Mouse (Mus musculus) telencephalon, adult 2 months (tissue): ENCODE data around the gene Stoml2.
"Not testable (repeated sequence)": the region's sequence is repeated elsewhere in the genome, so short reads cannot be mapped to it uniquely, and the experiment has no call there.

Experiments
- DNase-seq: peaks from one replicate; pipeline ENCODE4 v3.0.0-alpha.2; 2011; ENCODE audit warnings: low read depth, low spot score

Stoml2 gene

DNA sequence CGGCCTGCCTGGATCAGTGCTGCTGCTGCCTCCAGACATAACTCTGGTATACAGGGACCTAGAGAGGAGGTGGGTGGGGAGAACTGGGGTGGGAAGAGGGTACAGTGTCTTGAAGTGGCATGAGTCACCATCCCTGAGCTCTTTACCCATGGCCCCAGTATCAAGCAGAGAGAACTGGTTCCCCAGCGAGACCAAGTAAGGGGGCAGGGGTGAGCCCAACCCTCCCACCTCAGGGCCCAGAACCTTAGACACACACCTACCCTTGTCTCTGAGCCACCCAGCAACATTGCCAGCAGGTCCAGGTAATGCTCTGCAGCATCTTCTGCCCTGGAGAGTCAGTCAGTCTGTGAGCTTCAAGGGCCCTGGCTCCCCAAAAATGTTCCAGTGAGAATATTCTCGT is 26.6 kb downstream of the Stoml2 start:
- DNase-seq = no peak

DNA sequence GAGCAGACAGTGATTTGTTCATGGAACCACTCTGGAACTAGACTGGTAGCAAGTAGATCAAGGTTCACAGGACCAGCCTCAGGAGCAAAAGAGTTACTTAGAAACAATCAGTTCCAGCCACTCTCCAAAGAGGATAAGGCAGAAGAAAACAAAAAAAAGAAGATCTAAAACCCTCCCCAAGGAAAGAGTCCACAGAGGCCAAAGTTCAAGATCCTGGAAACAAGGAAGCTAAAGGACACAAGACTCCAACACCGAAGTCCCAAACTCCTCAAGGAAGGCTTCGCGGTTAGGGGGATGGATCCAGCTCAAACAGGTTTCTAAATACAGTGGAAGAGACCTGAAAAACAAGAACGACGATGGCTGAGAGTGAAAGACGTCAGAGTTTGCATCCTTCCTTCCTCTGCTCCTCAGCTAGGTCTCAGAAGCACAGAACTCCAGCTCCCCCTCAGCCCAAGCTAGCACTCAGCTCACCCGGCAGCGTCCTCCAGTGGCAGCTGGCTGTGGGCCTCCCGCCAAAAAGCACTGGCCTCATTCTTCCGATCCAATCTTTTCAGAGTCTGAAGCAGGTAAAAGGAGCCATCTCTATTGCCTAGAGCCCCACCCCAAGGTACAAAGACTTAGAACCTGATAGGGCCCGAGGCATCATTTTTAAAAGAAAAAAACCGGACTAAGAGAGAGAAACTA is 28.6 kb downstream of the Stoml2 start:
- no peak for DNase-seq

DNA sequence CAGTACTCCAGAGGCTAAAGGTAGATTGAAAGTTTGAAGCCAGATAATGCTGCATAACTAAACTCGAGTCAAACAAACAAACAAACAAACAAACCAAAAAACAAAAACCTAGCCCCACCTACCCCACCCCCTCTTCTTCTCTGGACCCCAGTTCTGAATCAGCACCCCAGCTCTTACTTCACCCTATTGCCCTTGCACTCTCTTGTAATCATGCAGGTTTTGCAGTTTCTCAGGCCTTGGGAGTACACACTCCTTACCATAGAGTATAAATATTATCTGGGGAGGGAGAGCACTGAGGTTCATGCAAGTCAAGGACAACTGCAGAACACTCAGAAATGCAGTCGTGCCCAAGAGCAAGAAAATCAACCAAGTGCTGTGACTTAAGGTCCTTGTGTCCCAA is 30.2 kb downstream of the Stoml2 start:
- no peak for DNase-seq

DNA sequence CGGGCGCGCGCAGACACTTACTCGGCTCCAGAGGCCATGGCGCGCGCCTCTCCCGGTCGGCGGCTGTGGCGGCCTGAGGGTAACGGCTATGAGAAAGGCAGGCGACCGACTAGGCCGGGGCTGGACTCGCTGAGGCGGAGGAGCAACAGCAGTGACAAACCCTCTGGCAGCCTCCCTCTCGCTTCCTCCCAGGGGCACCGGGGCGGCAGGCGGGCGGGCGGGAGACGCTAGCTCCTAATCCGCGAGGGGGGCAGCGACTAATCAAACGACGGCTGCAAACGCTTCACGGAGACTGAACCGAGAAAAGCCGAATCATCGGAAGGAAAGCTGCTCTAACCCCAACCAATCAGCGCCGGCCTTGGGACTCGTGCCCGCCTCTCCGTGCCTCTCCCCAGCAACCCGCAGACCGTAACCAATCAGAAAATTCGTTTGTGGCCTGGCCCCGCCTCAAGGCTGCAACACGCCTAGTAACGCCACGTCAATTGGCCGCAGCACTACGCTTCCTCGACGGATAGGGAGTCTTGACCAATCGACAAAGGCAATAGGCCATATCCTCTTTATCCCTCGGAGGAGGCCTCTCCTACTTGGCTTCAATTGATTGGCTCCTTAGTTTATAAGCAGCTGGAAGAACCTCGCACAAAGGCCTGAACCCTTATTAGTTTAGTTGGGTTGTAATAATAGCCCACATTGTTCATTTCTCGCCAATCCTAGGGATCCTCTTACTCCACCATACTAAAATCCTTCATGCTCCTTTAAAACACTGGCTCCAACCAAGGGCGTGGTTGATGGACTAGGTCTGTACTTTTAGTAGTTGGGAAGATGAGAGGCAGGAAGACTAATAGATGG is 31.1 kb downstream of the Stoml2 start, which contains the start of gene Vcp:
TSS of gene Vcp (minus strand) at position 367 of the 846 bp plus-strand sequence.
- DNase-seq = peak; percentile 99

DNA sequence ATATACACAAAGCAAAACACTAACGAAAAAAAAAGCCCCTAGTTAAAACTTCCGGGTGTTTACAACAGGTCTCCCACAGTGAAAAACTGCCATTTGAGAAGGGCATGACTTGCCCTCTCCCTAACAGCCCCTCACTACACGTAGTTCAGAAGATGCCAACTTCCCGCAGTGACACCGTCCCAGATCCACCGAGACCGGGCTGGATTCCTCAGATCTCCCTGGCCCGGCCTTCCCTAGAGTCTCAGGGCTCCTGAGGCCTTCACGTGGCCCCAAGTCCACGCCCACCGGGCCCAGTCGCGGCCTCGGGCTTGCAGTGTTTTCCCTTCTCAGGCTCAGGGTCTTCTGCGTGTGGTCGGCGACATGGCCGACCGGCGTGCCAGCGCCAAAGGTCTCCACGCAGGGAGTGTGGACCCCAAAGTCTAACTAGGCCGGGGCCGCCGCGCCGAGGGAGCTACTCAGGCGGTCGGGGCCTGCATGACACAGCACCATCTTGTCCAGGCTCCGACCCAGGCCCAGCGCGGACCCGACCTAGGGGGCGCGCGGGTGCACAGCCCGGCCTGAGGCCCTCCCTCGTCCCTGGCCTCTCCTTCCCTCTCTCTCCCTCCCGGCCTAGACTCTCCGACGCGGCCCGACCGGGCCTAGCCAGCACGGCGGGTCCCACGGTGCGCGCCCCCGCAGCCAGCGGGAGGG is 31.9 kb downstream of the Stoml2 start:
- peak; percentile 50 for DNase-seq

DNA sequence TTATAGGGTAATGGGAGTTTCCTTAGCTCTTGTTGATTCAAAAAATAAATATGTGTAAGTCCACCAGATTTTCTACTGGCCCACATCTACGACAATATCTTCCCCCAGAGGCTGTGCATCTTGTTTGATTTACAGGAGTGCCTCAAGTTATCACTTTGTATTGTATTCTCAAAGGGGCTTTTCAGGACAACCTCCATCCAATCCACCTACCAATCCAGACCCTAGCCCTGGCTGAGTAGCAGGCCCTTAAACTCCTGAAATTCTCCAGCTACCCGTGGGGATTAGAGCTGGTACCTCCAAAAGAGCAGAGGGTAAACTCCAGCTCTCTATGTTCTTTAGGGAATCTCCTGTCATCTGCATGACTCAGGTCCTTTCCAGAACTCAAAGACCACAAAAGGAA is 33.5 kb downstream of the Stoml2 start:
- DNase-seq = no peak

DNA sequence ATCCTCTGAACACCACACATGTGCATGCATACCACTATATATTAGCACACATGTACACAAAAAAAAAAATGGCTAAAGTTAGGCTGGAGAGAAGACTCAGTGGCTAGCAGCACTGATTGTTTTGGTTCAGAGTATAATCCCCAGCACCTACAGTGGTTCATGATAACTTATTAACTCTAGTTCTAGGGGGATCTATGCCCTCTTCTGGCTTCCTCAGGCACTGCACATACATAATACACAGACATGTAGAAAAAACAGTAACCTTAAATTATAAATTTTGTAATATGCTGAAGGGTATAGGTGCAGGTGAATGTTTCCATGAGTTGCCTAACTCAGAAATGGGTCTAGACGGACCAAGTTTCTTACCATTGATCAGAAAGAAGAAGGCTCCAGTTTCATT is 43.2 kb downstream of the Stoml2 start:
- DNase-seq = no peak

DNA sequence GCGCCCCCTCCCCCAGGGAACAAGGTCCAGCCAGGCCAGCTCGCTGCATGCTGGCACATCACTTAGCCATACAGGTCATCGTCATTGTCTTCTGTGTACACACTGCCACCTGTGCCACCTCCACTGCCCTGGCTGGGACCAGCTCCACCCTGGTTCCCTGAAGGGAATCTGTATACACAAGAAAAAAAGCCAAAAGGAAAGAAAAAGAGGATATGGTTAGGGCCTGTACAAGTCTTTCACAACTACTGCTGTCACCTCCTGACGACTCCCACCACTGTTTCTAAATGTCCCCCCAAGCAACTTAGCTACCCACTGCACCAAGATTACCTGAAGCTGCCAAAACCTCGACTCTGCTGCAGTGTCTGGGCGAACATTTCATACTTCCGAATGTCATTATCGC is 51.0 kb downstream of the Stoml2 start:
- not testable (repeated sequence) for DNase-seq

DNA sequence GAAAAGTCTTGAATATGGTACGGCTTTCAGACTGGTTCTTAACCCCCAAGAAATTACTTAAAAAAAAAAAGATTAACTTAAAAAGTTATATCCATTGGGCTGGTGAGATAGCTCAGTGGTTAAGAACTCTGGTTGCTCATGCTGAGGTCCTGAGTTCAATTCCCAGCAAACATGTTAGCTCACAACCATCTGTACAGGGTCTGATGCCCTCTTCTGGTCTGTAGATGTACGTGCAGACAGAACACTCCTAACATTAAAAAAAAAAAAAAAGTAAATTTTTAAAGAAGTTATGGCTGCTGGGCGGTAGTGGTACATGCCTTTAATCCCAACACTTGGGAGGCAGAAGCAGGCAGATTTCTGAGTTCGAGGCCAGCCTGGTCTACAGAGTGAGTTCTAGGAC is 53.4 kb downstream of the Stoml2 start:
- no peak for DNase-seq
